Mouse (Mus musculus) midbrain, embryonic 13.5 days (tissue): ENCODE measurements around the gene P2ry6. TPM values are rescaled to one million over a fixed set of nuclear protein-coding genes. Genes with fewer than 3 reads are reported as not detected.
A peak's percentile ranks its signal among the peaks of the same experiment; 100 is the strongest.

Experiments
- ATAC-seq: fragments of 200-750 bp; cut with Nextera tagmentation; 2 replicates; pipeline ENCODE4 v1.8.0; 2017; ENCODE audit warnings: mild to moderate bottlenecking, moderate TSS enrichment, moderate library complexity
- H3K27ac ChIP-seq: fragments of 300-500 bp; sonication (generic); 2 replicates; pipeline ENCODE4 v1.5.1; 2015; ENCODE audit warnings: inconsistent platforms, mild to moderate bottlenecking, moderate library complexity
- H3K27me3 ChIP-seq: fragments of 300-500 bp; sonication (generic); 2 replicates; pipeline ENCODE4 v1.6.1; 2015; ENCODE audit warnings: mild to moderate bottlenecking, inconsistent platforms
- H3K36me3 ChIP-seq: fragments of 300-500 bp; sonication (generic); 2 replicates; pipeline ENCODE4 v1.6.1; 2015; ENCODE audit warnings: mild to moderate bottlenecking, inconsistent platforms
- H3K4me1 ChIP-seq: fragments of 300-500 bp; sonication (generic); replicated peaks from 2 replicates; pipeline ENCODE4 v1.6.1; 2015; ENCODE audit warnings: inconsistent platforms
- H3K4me2 ChIP-seq: fragments of 300-500 bp; sonication (generic); replicated peaks from 2 replicates; pipeline ENCODE4 v1.6.1; 2015; ENCODE audit warnings: moderate library complexity, mild to moderate bottlenecking, inconsistent platforms
- H3K4me3 ChIP-seq: fragments of 300-500 bp; sonication (generic); replicated peaks from 2 replicates; pipeline ENCODE4 v1.5.1; 2015; ENCODE audit warnings: mild to moderate bottlenecking, inconsistent platforms
- H3K9ac ChIP-seq: fragments of 300-500 bp; sonication (generic); replicated peaks from 2 replicates; pipeline ENCODE4 v1.6.1; 2015; ENCODE audit warnings: mild to moderate bottlenecking, inconsistent platforms
- H3K9me3 ChIP-seq: fragments of 300-500 bp; sonication (generic); 2 replicates; pipeline ENCODE4 v1.6.1; 2016; ENCODE audit warnings: mild to moderate bottlenecking, inconsistent platforms
- WGBS: fragments of 180-500 bp; shearing (Covaris S2); methylation state at CpG from one replicate; pipeline ENCODE4 v1.1.7; 2015; 5-methylcytosine and 5-hydroxymethylcytosine counted together
- polyA plus RNA-seq: library from polyadenylated mRNA; unstranded; fragments of >200 nt; fragmentation: Nextera tagmentation; extraction: Ambion mirVana; gene quantifications from 2 replicates; pipeline ENCODE4 v1.2.1, GENCODE M21; 2015

P2ry6 gene
- polyA plus RNA-seq, 1 experiment from 2014 or later, result 2.7 TPM

- Histone ChIP-seq H3K9ac (no peak overlapping the region), H3K9me3 (no peaks in the 10 kb centered on the region), H3K4me3 (no peak overlapping the region), H3K4me1 (peaks cover 24% of the 10 kb centered on the region), H3K27me3 (no peaks in the 10 kb centered on the region), H3K36me3 (no peaks in the 10 kb centered on the region), H3K4me2 (no peak overlapping the region), H3K27ac (no peak overlapping the region)
- WGBS, result 80% methylated on average over 8 of the region's 8 CpGs
- no peak; the same call in 1 of the 2 replicates for ATAC-seq
These were observed 66.4 kb downstream of the P2ry6 start for GRCm38 (mm10) chr7:100908061-100908460.

GRCm38 (mm10) chr7:100907231-100907630 is 67.2 kb downstream of the P2ry6 start:
- Histone ChIP-seq H3K27ac (no peak overlapping the region), H3K9ac (no peak overlapping the region), H3K4me3 (no peak overlapping the region), H3K4me2 (no peak overlapping the region), H3K4me1 (peaks cover 24% of the 10 kb centered on the region), H3K36me3 (no peaks in the 10 kb centered on the region), H3K27me3 (no peaks in the 10 kb centered on the region), H3K9me3 (no peaks in the 10 kb centered on the region)
- ATAC-seq, result no peak
- WGBS, result 0% methylated on average over 1 of the region's 1 CpGs

DNA sequence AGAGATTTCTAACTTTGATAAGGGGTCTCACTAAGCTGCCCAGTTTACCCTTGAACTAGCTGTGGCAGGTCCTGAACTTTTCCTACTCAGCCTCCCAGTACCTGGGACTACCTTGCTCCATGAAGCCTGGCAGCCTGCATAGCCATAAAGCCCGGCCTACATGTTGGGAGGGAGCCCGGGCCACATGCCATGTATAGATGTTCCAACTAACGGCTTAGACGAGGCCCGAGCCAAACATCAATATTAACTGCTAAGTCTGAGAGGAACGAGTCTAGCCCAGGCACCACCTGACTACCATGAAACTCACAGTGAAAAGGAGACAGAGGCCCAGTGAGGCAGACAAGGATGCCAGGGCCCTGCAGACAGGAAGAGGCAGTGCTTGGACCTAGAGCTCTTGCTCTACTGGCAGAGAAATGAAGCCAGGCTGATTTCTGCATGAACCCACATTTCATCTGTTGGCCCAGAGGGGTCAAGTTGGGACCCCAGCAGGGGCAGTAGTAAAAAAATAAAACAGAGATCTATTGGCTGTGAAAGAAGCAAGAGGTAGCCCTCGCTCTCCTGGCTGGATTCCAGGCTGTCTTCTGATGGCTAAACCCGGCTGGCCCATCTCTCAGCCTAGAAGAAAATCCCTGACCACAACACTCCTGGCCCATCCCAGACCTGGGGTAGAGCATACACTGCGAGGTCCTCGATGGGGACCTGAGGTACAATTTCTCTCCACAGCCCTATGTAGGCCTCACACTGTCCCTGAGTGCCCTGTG is 68.2 kb downstream of the P2ry6 start:
- H3K9me3 ChIP-seq, result no peaks in the 10 kb centered on the region

GRCm38 (mm10) chr7:100905037-100905436 is 69.4 kb downstream of the P2ry6 start:
- 95% methylated on average over 7 of the region's 7 CpGs for WGBS

More for the DNA sequence above, 68.2 kb downstream of the P2ry6 start:
- no peak for ATAC-seq
- Histone ChIP-seq H3K4me3 (no peak overlapping the region), H3K27ac (no peak overlapping the region), H3K9ac (no peak overlapping the region), H3K4me2 (no peak overlapping the region), H3K27me3 (no peaks in the 10 kb centered on the region), H3K36me3 (no peaks in the 10 kb centered on the region), H3K4me1 (peaks cover 14% of the 10 kb centered on the region)
- WGBS, result 92% methylated on average over 10 of the region's 10 CpGs

DNA sequence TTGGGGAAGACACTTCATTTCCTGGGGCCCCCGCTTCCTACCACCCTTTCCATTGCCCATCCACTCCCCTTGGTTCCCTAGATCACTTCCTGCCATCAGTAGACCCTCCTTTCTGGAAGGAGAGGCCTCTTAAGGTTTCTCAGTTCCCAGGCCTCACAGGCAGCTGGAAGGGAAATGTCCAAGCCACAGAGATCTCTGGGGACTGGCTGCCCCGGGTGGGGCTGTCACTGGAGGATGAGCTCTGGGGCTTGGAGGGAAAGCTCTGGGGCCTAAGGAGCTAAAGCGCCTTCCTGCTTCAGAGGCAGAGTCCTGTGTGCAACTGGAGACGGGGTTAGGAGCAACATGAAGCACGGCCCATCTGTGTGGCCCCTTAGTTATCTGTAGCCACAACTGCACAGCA is 69.8 kb downstream of the P2ry6 start:
- Histone ChIP-seq H3K4me3 (no peak overlapping the region), H3K27me3 (no peaks in the 10 kb centered on the region), H3K4me2 (no peak overlapping the region), H3K9me3 (no peaks in the 10 kb centered on the region), H3K9ac (no peak overlapping the region), H3K36me3 (no peaks in the 10 kb centered on the region), H3K4me1 (peaks cover 4% of the 10 kb centered on the region; the same call in 1 of the 2 replicates), H3K27ac (no peak overlapping the region)
- no peak for ATAC-seq
- WGBS, result 96% methylated on average over 5 of the region's 5 CpGs

More at GRCm38 (mm10) chr7:100905037-100905436, 69.4 kb downstream of the P2ry6 start:
- Histone ChIP-seq H3K27ac (no peak overlapping the region), H3K27me3 (no peaks in the 10 kb centered on the region), H3K36me3 (no peaks in the 10 kb centered on the region), H3K4me2 (no peak overlapping the region), H3K4me1 (peaks cover 4% of the 10 kb centered on the region; the same call in 1 of the 2 replicates), H3K9ac (no peak overlapping the region), H3K9me3 (no peaks in the 10 kb centered on the region), H3K4me3 (no peak overlapping the region)
- no peak for ATAC-seq

DNA sequence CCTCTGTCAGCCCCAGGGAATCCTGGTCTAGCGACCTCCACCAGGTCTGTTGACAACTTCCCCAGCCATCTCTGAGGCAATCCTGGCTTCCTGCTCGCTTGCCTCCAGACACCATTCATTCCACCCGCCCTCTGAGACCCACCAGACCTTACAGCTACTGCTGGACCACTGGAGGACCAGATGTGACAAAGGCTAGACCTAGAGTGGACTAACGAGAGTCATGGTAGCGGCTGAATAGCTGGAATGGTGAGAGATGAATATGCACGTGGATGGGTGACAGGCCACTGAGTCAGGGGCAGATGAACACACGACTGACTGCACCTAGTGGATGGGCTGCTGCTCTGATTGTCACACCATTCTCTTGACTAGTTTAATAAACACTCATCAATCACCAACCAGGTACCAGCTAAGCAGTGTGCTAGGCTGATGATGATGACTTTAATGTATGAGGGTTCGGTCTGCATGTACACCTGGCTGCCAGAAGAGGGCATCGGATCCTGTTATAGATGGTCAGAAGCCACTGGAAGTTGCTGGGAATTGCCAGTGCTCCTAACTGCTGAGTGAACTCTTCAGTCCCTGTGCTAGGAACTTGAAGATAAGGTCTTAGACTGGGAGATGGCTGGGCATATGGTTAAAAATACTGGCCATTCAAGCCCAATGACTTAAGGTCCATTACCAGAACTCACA is 71.9 kb downstream of the P2ry6 start:
- no peak for ATAC-seq
- H3K27me3 ChIP-seq, result no peaks in the 10 kb centered on the region
- H3K4me3 ChIP-seq, result no peak overlapping the region
- peaks cover 2% of the 10 kb centered on the region; the same call in 1 of the 2 replicates for H3K4me1 ChIP-seq
- no peak overlapping the region for H3K9ac ChIP-seq
- H3K4me2 ChIP-seq, result no peak overlapping the region
- WGBS, result 88% methylated on average over 9 of the region's 9 CpGs
- no peaks in the 10 kb centered on the region for H3K9me3 ChIP-seq
- H3K36me3 ChIP-seq, result no peaks in the 10 kb centered on the region
- no peak overlapping the region for H3K27ac ChIP-seq

GRCm38 (mm10) chr7:100897828-100898227 is 76.6 kb downstream of the P2ry6 start:
- Histone ChIP-seq H3K9ac (no peak overlapping the region), H3K27ac (no peak overlapping the region), H3K36me3 (no peaks in the 10 kb centered on the region), H3K9me3 (no peaks in the 10 kb centered on the region), H3K4me1 (peaks cover 25% of the 10 kb centered on the region), H3K27me3 (no peaks in the 10 kb centered on the region), H3K4me3 (no peak overlapping the region), H3K4me2 (no peak overlapping the region)
- WGBS, result 78% methylated on average over 5 of the region's 5 CpGs
- ATAC-seq, result no peak

DNA sequence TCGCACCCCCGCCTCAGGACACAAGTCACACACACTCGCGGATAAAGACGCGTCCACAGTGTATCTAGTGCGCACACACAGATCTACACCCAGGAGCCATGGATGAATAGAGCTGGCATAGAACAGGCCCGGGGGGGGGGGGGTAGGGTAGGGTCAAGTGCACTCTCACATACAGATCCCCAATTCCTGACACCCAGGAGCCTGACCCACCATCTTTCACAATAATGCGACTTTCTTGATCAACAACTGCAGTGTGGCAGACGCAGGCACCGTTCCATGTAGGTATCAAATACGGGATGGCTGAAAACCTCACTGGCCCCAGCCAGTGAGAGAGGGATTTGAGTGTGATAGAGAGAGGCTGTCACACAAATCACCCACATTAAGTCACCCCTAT is 79.6 kb downstream of the P2ry6 start:
- H3K36me3 ChIP-seq, result peaks cover 5% of the 10 kb centered on the region
- WGBS, result 5% methylated on average over 12 of the region's 12 CpGs
- peak overlapping the region; percentile 74 for H3K4me2 ChIP-seq
- H3K27ac ChIP-seq, result no peak overlapping the region
- no peaks in the 10 kb centered on the region for H3K27me3 ChIP-seq
- ATAC-seq, result peak; percentile 35
- H3K9ac ChIP-seq, result peak overlapping the region; percentile 78
- peaks cover 26% of the 10 kb centered on the region for H3K4me1 ChIP-seq
- no peaks in the 10 kb centered on the region for H3K9me3 ChIP-seq
- peak overlapping the region; percentile 53 for H3K4me3 ChIP-seq

DNA sequence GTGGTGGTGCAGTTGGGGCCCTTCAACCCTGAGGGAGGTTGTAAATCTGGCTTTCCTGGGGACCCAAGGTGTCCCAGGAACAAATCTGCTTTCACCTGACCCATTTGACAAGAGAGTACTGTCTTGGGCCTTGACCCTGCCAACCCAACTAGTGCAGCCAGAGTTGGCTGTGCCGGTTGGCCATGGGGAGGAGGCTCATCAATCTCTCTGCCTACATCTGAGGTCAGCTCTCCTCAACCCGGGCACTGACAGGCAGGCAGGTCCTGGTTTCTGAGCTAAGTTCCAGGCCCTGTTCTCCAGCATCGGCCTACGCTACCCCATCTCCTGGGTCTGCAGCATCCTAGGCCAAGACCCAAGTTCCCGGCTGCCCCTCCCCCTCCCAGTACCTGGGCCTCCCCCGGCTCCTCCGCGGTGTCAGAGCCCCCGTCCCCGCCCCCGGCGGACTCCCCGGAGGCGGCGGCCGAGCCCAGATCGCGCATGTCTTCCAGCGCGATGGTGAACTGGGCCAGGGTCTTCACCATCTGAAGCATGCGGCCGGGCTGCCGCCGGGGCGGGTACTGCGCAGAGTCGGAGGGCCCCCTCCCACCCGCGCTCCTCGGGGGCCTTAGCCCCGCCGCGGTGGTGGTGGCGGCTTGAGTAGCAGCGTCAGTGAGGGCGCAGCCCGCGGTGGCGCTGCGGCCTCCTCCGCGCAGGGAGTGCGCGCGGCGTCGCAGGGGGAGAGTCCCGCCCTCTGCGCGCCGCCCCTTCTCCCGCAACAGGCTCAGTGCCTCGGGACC is 80.2 kb downstream of the P2ry6 start:
- WGBS, result 3% methylated on average over 37 of the region's 53 CpGs

GRCm38 (mm10) chr7:100893249-100894056 is 81.0 kb downstream of the P2ry6 start:
- H3K27ac ChIP-seq, result peak overlapping the region; percentile 30; the same call in 1 of the 2 replicates
- no peaks in the 10 kb centered on the region for H3K27me3 ChIP-seq
- H3K36me3 ChIP-seq, result peaks cover 18% of the 10 kb centered on the region
- no peaks in the 10 kb centered on the region for H3K9me3 ChIP-seq
- peak overlapping the region; percentile 74 for H3K4me2 ChIP-seq
- H3K4me3 ChIP-seq, result peak overlapping the region; percentile 53
- H3K4me1 ChIP-seq, result peaks cover 26% of the 10 kb centered on the region
- peak overlapping the region; percentile 78 for H3K9ac ChIP-seq
- 36% methylated on average over 20 of the region's 20 CpGs for WGBS
- peak; percentile 22 for ATAC-seq

More for the DNA sequence above, 80.2 kb downstream of the P2ry6 start:
- Histone ChIP-seq H3K9ac (peak overlapping the region; percentile 78), H3K4me1 (peaks cover 26% of the 10 kb centered on the region), H3K9me3 (no peaks in the 10 kb centered on the region), H3K4me3 (peak overlapping the region; percentile 53), H3K27me3 (no peaks in the 10 kb centered on the region), H3K4me2 (peak overlapping the region; percentile 74), H3K36me3 (peaks cover 11% of the 10 kb centered on the region), H3K27ac (peak overlapping the region; percentile 31; the same call in 1 of the 2 replicates)
- ATAC-seq, result peak; percentile 73
